Mouse (Mus musculus) heart, postnatal 0 days (tissue): ENCODE measurements around the gene Slc12a4. TPM values are rescaled to one million over a fixed set of nuclear protein-coding genes. Genes with fewer than 3 reads are reported as not detected.

ENCODE experiments used
- ATAC-seq: fragments of 200-750 bp; cut with Nextera tagmentation; 2 replicates; pipeline ENCODE4 v1.8.0; 2017; ENCODE audit warnings: low read depth, moderate number of reproducible peaks, moderate library complexity; ENCODE audit not compliant: insufficient read depth
- DNase-seq: peaks from one replicate; pipeline ENCODE4 v3.0.0-alpha.2; 2016; ENCODE audit warnings: low spot score
- H3K27ac ChIP-seq: fragments of 300-500 bp; sonication (generic); 2 replicates; pipeline ENCODE4 v1.5.1; 2014; ENCODE audit warnings: low read depth, mild to moderate bottlenecking
- H3K27me3 ChIP-seq: fragments of 300-500 bp; sonication (generic); 2 replicates; pipeline ENCODE4 v1.6.1; 2014; ENCODE audit warnings: low read length, mixed read lengths; ENCODE audit not compliant: control insufficient read depth, insufficient read depth
- H3K36me3 ChIP-seq: fragments of 300-500 bp; sonication (generic); replicated peaks from 2 replicates; pipeline ENCODE4 v1.6.1; 2014; ENCODE audit warnings: low read length, mixed read lengths; ENCODE audit not compliant: control insufficient read depth, insufficient read depth
- H3K4me1 ChIP-seq: fragments of 300-500 bp; sonication (generic); 2 replicates; pipeline ENCODE4 v1.6.1; 2014; ENCODE audit warnings: antibody characterized with exemption; ENCODE audit not compliant: control insufficient read depth, insufficient read depth
- H3K4me2 ChIP-seq: fragments of 300-500 bp; sonication (generic); 2 replicates; pipeline ENCODE4 v1.6.1; 2014; ENCODE audit warnings: low read depth, mild to moderate bottlenecking, low read length, moderate library complexity
- H3K4me3 ChIP-seq: fragments of 300-500 bp; sonication (generic); 2 replicates; pipeline ENCODE4 v1.5.1; 2014; ENCODE audit warnings: low read depth, low read length
- H3K9ac ChIP-seq: fragments of 300-500 bp; sonication (generic); replicated peaks from 2 replicates; pipeline ENCODE4 v1.6.1; 2014; ENCODE audit warnings: low read depth, low read length, mixed read lengths
- H3K9me3 ChIP-seq: fragments of 300-500 bp; sonication (generic); replicated peaks from 2 replicates; pipeline ENCODE4 v1.6.1; 2016; ENCODE audit warnings: low read length; ENCODE audit not compliant: control insufficient read depth
- CTCF ChIP-seq: IDR thresholded peaks from 2 replicates; pipeline ENCODE4 v1.5.1; 2016; ENCODE audit warnings: antibody characterized with exemption, control low read depth, low read depth
- EP300 ChIP-seq: IDR thresholded peaks from 2 replicates; pipeline ENCODE4 v1.6.1; 2016; ENCODE audit warnings: antibody characterized with exemption, low read depth
- WGBS: fragments of 180-500 bp; shearing (Covaris S2); extraction: QIAGEN DNeasy Blood & Tissue Kit; methylation state at CpG from one replicate; pipeline ENCODE4 v1.1.7; 2014; 5-methylcytosine and 5-hydroxymethylcytosine counted together
- polyA plus RNA-seq: library from polyadenylated mRNA; unstranded; fragments of >200 nt; fragmentation: Nextera tagmentation; extraction: Ambion mirVana; gene quantifications from 2 replicates; pipeline ENCODE4 v1.2.1, GENCODE M21; 2015
- total RNA-seq: library from RNA; depleted of rRNA; stranded (reverse); fragments of >200 nt; gene quantifications from 2 replicates; pipeline ENCODE4 v1.2.3, GENCODE M21; 2014; ENCODE audit warnings: low replicate concordance

Slc12a4 gene
- total and polyA plus RNA-seq, 2 experiments from 2014 or later = 34.9 to 40.7 TPM

- peak overlapping the region; percentile 78 for H3K4me2 ChIP-seq
- peaks cover 33% of the 10 kb centered on the region for H3K4me1 ChIP-seq
- peak overlapping the region; percentile 77 for H3K9ac ChIP-seq
- no peaks in the 10 kb centered on the region for H3K9me3 ChIP-seq
- ATAC-seq (peak; percentile 64), DNase-seq (peak; percentile 36)
- 2% methylated on average over 37 of the region's 40 CpGs for WGBS
- H3K27me3 ChIP-seq = no peaks in the 10 kb centered on the region
- H3K4me3 ChIP-seq = peak overlapping the region; percentile 87
- H3K27ac ChIP-seq = peak overlapping the region; percentile 95
- H3K36me3 ChIP-seq = peaks cover 3% of the 10 kb centered on the region
- no peak for TF ChIP-seq EP300
- no peak for TF ChIP-seq CTCF
Measured at GRCm38 (mm10) chr8:105965266-105965904, 512 bp downstream of the Slc12a4 start.

DNA sequence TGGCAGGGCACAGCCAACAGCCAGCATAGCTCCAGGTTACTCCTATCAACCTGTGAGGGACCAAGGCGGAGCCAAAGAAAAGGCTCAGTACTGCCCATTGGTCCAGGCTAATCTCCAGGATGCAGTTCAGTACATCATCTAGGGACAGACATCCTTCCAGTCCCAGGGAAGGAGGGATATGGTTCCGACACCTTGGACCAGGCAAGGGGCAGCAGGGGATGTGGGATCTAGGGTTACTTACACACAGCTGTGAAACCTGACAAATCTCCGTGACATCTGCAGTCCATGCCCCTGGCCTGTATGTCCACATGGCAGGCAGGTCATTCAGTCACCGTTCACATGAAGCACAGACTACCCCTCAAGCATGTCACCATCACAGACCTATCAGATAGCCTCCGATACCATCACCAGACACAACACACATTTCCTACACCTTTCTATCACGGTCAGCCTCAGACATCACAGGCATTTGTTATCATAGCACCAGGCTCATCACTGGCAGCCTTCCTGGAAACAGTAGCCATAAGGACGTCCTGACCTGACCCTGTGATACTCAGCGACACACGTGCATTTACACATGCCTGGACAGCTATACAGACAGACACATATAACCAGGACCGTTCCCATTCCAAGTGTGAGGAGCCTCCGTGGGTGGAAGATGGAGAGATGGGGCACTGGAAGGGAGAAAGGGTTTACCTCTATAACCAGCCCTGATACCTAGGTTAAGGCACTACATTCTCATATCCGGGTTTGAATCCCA is 1.2 kb downstream of the Slc12a4 start:
- no peaks in the 10 kb centered on the region for H3K27me3 ChIP-seq
- TF ChIP-seq CTCF (no peak), EP300 (no peak)
- peak overlapping the region; percentile 78 for H3K4me2 ChIP-seq
- WGBS = 35% methylated on average over 12 of the region's 12 CpGs
- H3K9me3 ChIP-seq = no peaks in the 10 kb centered on the region
- ATAC-seq (no peak), DNase-seq (no peak)
- peak overlapping the region; percentile 87 for H3K4me3 ChIP-seq
- peak overlapping the region; percentile 95 for H3K27ac ChIP-seq
- H3K4me1 ChIP-seq = peaks cover 33% of the 10 kb centered on the region
- peaks cover 10% of the 10 kb centered on the region for H3K36me3 ChIP-seq
- H3K9ac ChIP-seq = peak overlapping the region; percentile 77

- peaks cover 35% of the 10 kb centered on the region for H3K4me1 ChIP-seq
- DNase-seq (no peak), ATAC-seq (no peak)
- no peak overlapping the region for H3K4me2 ChIP-seq
- H3K36me3 ChIP-seq = peaks cover 31% of the 10 kb centered on the region
- no peaks in the 10 kb centered on the region for H3K27me3 ChIP-seq
- no peaks in the 10 kb centered on the region for H3K9me3 ChIP-seq
- no peak overlapping the region for H3K27ac ChIP-seq
- TF ChIP-seq EP300 (no peak), CTCF (no peak)
- WGBS = 66% methylated on average over 10 of the region's 10 CpGs
- no peak overlapping the region for H3K9ac ChIP-seq
- H3K4me3 ChIP-seq = no peak overlapping the region
Measured at GRCm38 (mm10) chr8:105961536-105961935, 4.4 kb downstream of the Slc12a4 start.

GRCm38 (mm10) chr8:105961101-105961500 is 4.8 kb downstream of the Slc12a4 start:
- Histone ChIP-seq H3K4me2 (no peak overlapping the region), H3K4me1 (peaks cover 33% of the 10 kb centered on the region), H3K4me3 (no peak overlapping the region), H3K27ac (no peak overlapping the region), H3K9me3 (no peaks in the 10 kb centered on the region), H3K27me3 (no peaks in the 10 kb centered on the region), H3K9ac (no peak overlapping the region), H3K36me3 (peaks cover 35% of the 10 kb centered on the region)
- 84% methylated on average over 14 of the region's 14 CpGs for WGBS
- DNase-seq (no peak), ATAC-seq (no peak)
- TF ChIP-seq CTCF (no peak), EP300 (no peak)

- 61% methylated on average over 7 of the region's 7 CpGs for WGBS
- Histone ChIP-seq H3K9me3 (no peaks in the 10 kb centered on the region), H3K27ac (no peak overlapping the region), H3K4me1 (peaks cover 25% of the 10 kb centered on the region), H3K4me2 (no peak overlapping the region), H3K4me3 (no peak overlapping the region), H3K36me3 (peaks cover 48% of the 10 kb centered on the region), H3K27me3 (no peaks in the 10 kb centered on the region), H3K9ac (no peak overlapping the region)
- TF ChIP-seq EP300 = no peak
- TF ChIP-seq CTCF = no peak
- ATAC-seq (no peak), DNase-seq (no peak)
Measured at GRCm38 (mm10) chr8:105959350-105959749, 6.5 kb downstream of the Slc12a4 start.

GRCm38 (mm10) chr8:105957813-105958212 is 8.1 kb downstream of the Slc12a4 start:
- DNase-seq (peak; percentile 64), ATAC-seq (peak; percentile 63)
- peak overlapping the region; percentile 41 for H3K27ac ChIP-seq
- peaks cover 17% of the 10 kb centered on the region; the same call in 1 of the 2 replicates for H3K4me1 ChIP-seq
- peaks cover 63% of the 10 kb centered on the region for H3K36me3 ChIP-seq
- H3K27me3 ChIP-seq = no peaks in the 10 kb centered on the region
- no peak overlapping the region for H3K4me3 ChIP-seq
- H3K9me3 ChIP-seq = no peaks in the 10 kb centered on the region
- TF ChIP-seq CTCF (peak; percentile 40), EP300 (0 out of 2 replicates have a peak, but pooled peaks have one; percentile 11)
- no peak overlapping the region for H3K4me2 ChIP-seq
- H3K9ac ChIP-seq = no peak overlapping the region
- 37% methylated on average over 3 of the region's 4 CpGs for WGBS
